In genomic region chr17:74396766-74397165, GRCm38 (mm10) we compare ENCODE assay signal across 11 mouse cellular contexts. TPM values are rescaled to one million over a fixed set of nuclear protein-coding genes. Genes with fewer than 3 reads are reported as not detected.
DNase-seq lines count a peak whose midpoint lies in the region; ATAC-seq and TF ChIP-seq lines count a peak whose summit lies in the region.
"Had no signal": no experiment of that assay in that cellular context is flagged by ENCODE, and none has a peak within 500 bp of the region (broad histone marks: within the 10 kb centered on the region; RNA-seq: fewer than 3 reads in every experiment).

No protein-coding gene starts in this region.

- H3K9me3 ChIP-seq in kidney, embryonic 14.5 days (ENCODE audit: control insufficient read depth, low read length) = no peaks in the 10 kb centered on the region
- H3K9me3 ChIP-seq in embryonic facial prominence, embryonic 14.5 days (ENCODE audit: control insufficient read depth, low read length) = no peaks in the 10 kb centered on the region
- no peaks in the 10 kb centered on the region for H3K9me3 ChIP-seq in limb, embryonic 10.5 days (replicated peaks)
- H3K9me3 ChIP-seq in neural tube, embryonic 13.5 days = no peaks in the 10 kb centered on the region

- ATAC-seq in kidney, embryonic 14.5 days (ENCODE audit: low FRiP score, low TSS enrichment) = no peak
- ATAC-seq in embryonic facial prominence, embryonic 14.5 days (ENCODE audit: low read depth) = no peak
- no peak for ATAC-seq in neural tube, embryonic 13.5 days (ENCODE audit: low read depth)
- ATAC-seq: Patski had no signal

- H3K4me1 ChIP-seq in kidney, embryonic 14.5 days (ENCODE audit: control insufficient read depth, insufficient read depth, low read length) = no peaks in the 10 kb centered on the region
- H3K4me1 ChIP-seq in embryonic facial prominence, embryonic 14.5 days (ENCODE audit: control insufficient read depth, insufficient read depth, low read length) = peaks cover 7% of the 10 kb centered on the region
- H3K4me1 ChIP-seq in limb, embryonic 10.5 days = peaks cover 9% of the 10 kb centered on the region
- H3K4me1 ChIP-seq in neural tube, embryonic 13.5 days (replicated peaks) = peaks cover 18% of the 10 kb centered on the region
- H3K4me1 ChIP-seq in cerebellum, adult 2 months (ENCODE audit: control insufficient read depth, insufficient read depth, low read length) = 0 out of 2 replicates have a peak, but pooled peaks cover 2% of the 10 kb centered on the region

- H3K27ac ChIP-seq in kidney, embryonic 14.5 days (ENCODE audit: low read depth, low read length) = no peak overlapping the region
- no peak overlapping the region for H3K27ac ChIP-seq in embryonic facial prominence, embryonic 14.5 days (replicated peaks; ENCODE audit: low read depth, low read length)
- H3K27ac ChIP-seq in limb, embryonic 10.5 days = no peak overlapping the region
- H3K27ac ChIP-seq in neural tube, embryonic 13.5 days (replicated peaks) = no peak overlapping the region
- H3K27ac ChIP-seq in cerebellum, adult 2 months (ENCODE audit: insufficient read depth, low read length) = no peak overlapping the region

- H3K4me2 ChIP-seq in kidney, embryonic 14.5 days (replicated peaks; ENCODE audit: low read depth, low read length) = peak overlapping the region; percentile 35; the same call in 1 of the 2 replicates
- H3K4me2 ChIP-seq in embryonic facial prominence, embryonic 14.5 days (ENCODE audit: low read depth, low read length) = peak overlapping the region; percentile 70
- H3K4me2 ChIP-seq in neural tube, embryonic 13.5 days = peak overlapping the region; percentile 74

- H3K4me3 ChIP-seq in kidney, embryonic 14.5 days (ENCODE audit: low read length) = peak overlapping the region; percentile 82; the same call in 1 of the 2 replicates
- 0 out of 2 replicates have a peak overlapping the region, but pooled peaks have one; percentile 60 for H3K4me3 ChIP-seq in embryonic facial prominence, embryonic 14.5 days (ENCODE audit: low read depth, low read length)
- H3K4me3 ChIP-seq in limb, embryonic 10.5 days = peak overlapping the region; percentile 91; the same call in 1 of the 2 replicates
- peak overlapping the region; percentile 90; the same call in 1 of the 2 replicates for H3K4me3 ChIP-seq in neural tube, embryonic 13.5 days
- H3K4me3 ChIP-seq in cerebellum, adult 2 months (replicated peaks; ENCODE audit: insufficient read depth, low read depth, low read length) = no peak overlapping the region

- TF ChIP-seq CTCF in cerebellum, adult 2 months (IDR thresholded peaks at IDR 0.05; ENCODE audit: borderline replicate concordance, insufficient read depth, low read depth, low read length) = no peak

- DNase-seq in kidney, postnatal 14 days = no peak
- no peak for DNase-seq in embryonic facial prominence, embryonic 14.5 days (ENCODE audit: low spot score)
- no peak for DNase-seq in limb, embryonic 10.5 days (ENCODE audit: low spot score)
- DNase-seq in retina, embryonic 14.5 days (ENCODE audit: low spot score) = no peak
- no peak for DNase-seq in cerebellum, adult 2 months
- no peak for DNase-seq in gastrocnemius, postnatal 14 days
- DNase-seq: cerebellum, adult 11 months; kidney, postnatal 10 days had no signal

- peaks cover under 1% of the 10 kb centered on the region; the same call in 1 of the 2 replicates for H3K36me3 ChIP-seq in kidney, embryonic 14.5 days (ENCODE audit: control insufficient read depth, insufficient read depth, low read length)
- H3K36me3 ChIP-seq in embryonic facial prominence, embryonic 14.5 days (ENCODE audit: control insufficient read depth, insufficient read depth, low read length) = no peaks in the 10 kb centered on the region
- H3K36me3 ChIP-seq in limb, embryonic 10.5 days = peaks cover 10% of the 10 kb centered on the region
- peaks cover under 1% of the 10 kb centered on the region; the same call in 1 of the 2 replicates for H3K36me3 ChIP-seq in neural tube, embryonic 13.5 days

- no peak for TF ChIP-seq POLR2A in cerebellum, adult 2 months (IDR thresholded peaks at IDR 0.05; ENCODE audit: borderline replicate concordance, insufficient read depth, low read length)

- intact Hi-C loops in gastrocnemius, postnatal 14 days (cut with DNase I; ENCODE audit: low total_unique reads) = loop anchor here (10.0 kb wide), 1 partner anchor 62 kb away; the partner anchor contains the start of gene Spast

- no peak overlapping the region for H3K9ac ChIP-seq in kidney, embryonic 14.5 days (ENCODE audit: low read depth, low read length)
- H3K9ac ChIP-seq in embryonic facial prominence, embryonic 14.5 days (ENCODE audit: low read depth, low read length) = no peak overlapping the region
- H3K9ac ChIP-seq in neural tube, embryonic 13.5 days = peak overlapping the region; percentile 17; the same call in 1 of the 2 replicates

- 83% methylated on average over 4 of the region's 4 CpGs for WGBS in kidney, embryonic 14.5 days
- 77% methylated on average over 4 of the region's 4 CpGs for WGBS in embryonic facial prominence, embryonic 14.5 days
- WGBS in limb, embryonic 10.5 days = 92% methylated on average over 4 of the region's 4 CpGs
- 83% methylated on average over 4 of the region's 4 CpGs for WGBS in neural tube, embryonic 13.5 days
- 55% methylated on average over 4 of the region's 4 CpGs for WGBS in cerebellum, adult 2 months

- H3K27me3 ChIP-seq in kidney, embryonic 14.5 days (ENCODE audit: control insufficient read depth, insufficient read depth, low read length) = no peaks in the 10 kb centered on the region
- H3K27me3 ChIP-seq in embryonic facial prominence, embryonic 14.5 days (replicated peaks; ENCODE audit: control insufficient read depth, insufficient read depth, low read length) = no peaks in the 10 kb centered on the region
- no peaks in the 10 kb centered on the region for H3K27me3 ChIP-seq in limb, embryonic 10.5 days (ENCODE audit: low read depth, poor library complexity, severe bottlenecking)
- H3K27me3 ChIP-seq in neural tube, embryonic 13.5 days = no peaks in the 10 kb centered on the region
- H3K27me3 ChIP-seq in cerebellum, adult 2 months (ENCODE audit: control insufficient read depth, insufficient read depth, low read length) = no peaks in the 10 kb centered on the region
- H3K27me3 ChIP-seq: Patski had no signal

RNA-seq across cellular contexts. Expression of gene Slc30a6, which starts 1.4 kb away (rescaled TPM):
- 46.2 and 47.4 TPM in 2 replicates for polyA plus RNA-seq in kidney, embryonic 14.5 days (2014; fragmentation: Nextera tagmentation; extraction: Ambion mirVana)
- 35.0 and 38.4 TPM in 2 replicates for polyA plus RNA-seq in embryonic facial prominence, embryonic 14.5 days (2014; fragmentation: Nextera tagmentation; extraction: Ambion mirVana)
- 38.4 and 39.2 TPM in 2 replicates for polyA plus RNA-seq in limb, embryonic 10.5 days (2016; fragmentation: Nextera tagmentation; extraction: Ambion mirVana)
- 31.2 and 32.8 TPM in 2 replicates for polyA plus RNA-seq in neural tube, embryonic 13.5 days (2015; fragmentation: Nextera tagmentation; extraction: Ambion mirVana)
- polyA plus RNA-seq in cerebellum, adult 2 months (2012; rRNA removed) = 23.0 and 24.8 TPM in 2 replicates
- total RNA-seq in gastrocnemius, postnatal 14 days (2021) = 1 to 10 TPM; 6.6 to 7.1 TPM

RNA-seq across cellular contexts. Expression of gene Spast, which starts 58.0 kb away (rescaled TPM):
- polyA plus RNA-seq in kidney, embryonic 14.5 days (2014; fragmentation: Nextera tagmentation; extraction: Ambion mirVana) = 17.9 and 22.8 TPM in 2 replicates
- 23.3 and 24.9 TPM in 2 replicates for polyA plus RNA-seq in embryonic facial prominence, embryonic 14.5 days (2014; fragmentation: Nextera tagmentation; extraction: Ambion mirVana)
- 17.6 and 19.4 TPM in 2 replicates for polyA plus RNA-seq in limb, embryonic 10.5 days (2016; fragmentation: Nextera tagmentation; extraction: Ambion mirVana)
- 36.8 and 38.4 TPM in 2 replicates for polyA plus RNA-seq in neural tube, embryonic 13.5 days (2015; fragmentation: Nextera tagmentation; extraction: Ambion mirVana)
- 24.4 and 24.6 TPM in 2 replicates for polyA plus RNA-seq in cerebellum, adult 2 months (2012; rRNA removed)
- 10 to 100 TPM; 37.2 to 42.2 TPM for total RNA-seq in gastrocnemius, postnatal 14 days (2021)
